Mouse (Mus musculus) ES-Bruce4 (cell line): ENCODE results near the gene Xrcc3.

Experiments
- CTCF ChIP-seq: IDR thresholded peaks from one replicate; pipeline ENCODE4 v1.8.1; 2011; ENCODE audit warnings: low read depth, low read length
- EP300 ChIP-seq: IDR thresholded peaks from 2 replicates; pipeline ENCODE4 v1.6.1; 2011; ENCODE audit warnings: low read depth, low read length; ENCODE audit not compliant: insufficient read depth
- POLR2A ChIP-seq: IDR thresholded peaks from one replicate; pipeline ENCODE4 v1.8.1; 2011; ENCODE audit warnings: low read length; ENCODE audit not compliant: insufficient read depth

DNA sequence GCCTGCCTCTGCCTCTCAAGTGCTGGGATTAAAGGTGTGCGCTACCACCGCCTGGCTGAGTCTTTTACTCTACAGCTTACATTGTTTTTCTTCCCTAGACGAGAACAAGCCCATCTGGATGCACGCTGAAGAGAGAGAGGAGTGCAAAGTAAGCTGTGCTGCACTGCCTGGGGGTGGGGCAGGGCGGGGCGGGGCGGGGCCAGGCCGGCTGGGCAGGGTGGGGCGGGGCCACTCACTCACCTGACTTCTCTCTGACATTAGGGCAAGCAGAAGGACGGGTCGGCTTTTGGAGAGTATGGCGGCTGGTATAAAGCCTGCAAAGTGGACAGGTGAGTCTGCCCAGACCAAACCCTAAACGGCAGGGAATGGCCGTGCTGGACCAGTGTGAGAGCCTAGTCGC lies 28.5 kb downstream of the Xrcc3 start:
- TF ChIP-seq CTCF (no peak), POLR2A (no peak), EP300 (0 out of 2 replicates have a peak, but pooled peaks have one; percentile 22)
